Comparison of ENCODE assay signal across 28 mouse cellular contexts in the genomic region with DNA sequence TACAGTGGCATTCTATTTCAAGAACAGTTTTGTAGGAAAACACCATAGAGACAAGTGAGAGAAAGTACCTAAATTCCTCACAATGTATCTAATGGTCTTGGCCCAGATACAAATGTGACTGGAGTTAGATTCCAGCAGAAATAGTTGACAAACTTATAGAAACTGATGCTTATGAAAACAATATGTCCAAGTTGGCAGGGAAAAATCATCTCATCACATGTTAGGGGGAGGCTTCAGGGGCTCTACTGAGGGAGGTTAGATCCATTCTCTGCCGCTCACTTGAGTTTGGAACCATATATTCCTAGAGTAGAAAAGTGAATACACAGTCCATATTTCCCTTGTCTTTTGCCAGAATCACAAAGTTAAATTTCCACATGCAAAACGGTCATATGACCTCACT.
DNase-seq lines count a peak whose midpoint lies in the region; ATAC-seq and TF ChIP-seq lines count a peak whose summit lies in the region.
"Had no signal": no experiment of that assay in that cellular context is flagged by ENCODE, and none has a peak within 500 bp of the region (broad histone marks: within the 10 kb centered on the region; RNA-seq: fewer than 3 reads in every experiment).

No protein-coding gene starts in this region.

- no peaks in the 10 kb centered on the region for H3K27me3 ChIP-seq in intestine, embryonic 14.5 days (replicated peaks; ENCODE audit: control insufficient read depth, insufficient read depth, low read length)
- H3K27me3 ChIP-seq in intestine, postnatal 0 days (replicated peaks; ENCODE audit: control insufficient read depth, insufficient read depth, low read length): no peaks in the 10 kb centered on the region
- no peaks in the 10 kb centered on the region for H3K27me3 ChIP-seq in lung, postnatal 0 days (replicated peaks; ENCODE audit: insufficient read depth, low read length)
- no peaks in the 10 kb centered on the region for H3K27me3 ChIP-seq in stomach, postnatal 0 days (ENCODE audit: control insufficient read depth, insufficient read depth, low read length)
- H3K27me3 ChIP-seq: forebrain, embryonic 12.5 days; heart, embryonic 15.5 days; kidney, embryonic 15.5 days; limb, embryonic 15.5 days; neural tube, embryonic 12.5 days had no signal

- peaks cover 8% of the 10 kb centered on the region; the same call in 1 of the 2 replicates for H3K4me1 ChIP-seq in intestine, embryonic 14.5 days (replicated peaks; ENCODE audit: control insufficient read depth, insufficient read depth, low read length)
- H3K4me1 ChIP-seq in intestine, postnatal 0 days (replicated peaks; ENCODE audit: control insufficient read depth, insufficient read depth, low read length): no peaks in the 10 kb centered on the region
- peaks cover 3% of the 10 kb centered on the region; the same call in 1 of the 2 replicates for H3K4me1 ChIP-seq in lung, postnatal 0 days (ENCODE audit: insufficient read depth, low read depth, low read length)
- H3K4me1 ChIP-seq in embryonic fibroblast, embryonic 13.5 days (ENCODE audit: control insufficient read depth, insufficient read depth, low read length): peaks cover 4% of the 10 kb centered on the region; the same call in 1 of the 2 replicates
- H3K4me1 ChIP-seq in stomach, postnatal 0 days (replicated peaks; ENCODE audit: control insufficient read depth, insufficient read depth): no peaks in the 10 kb centered on the region
- H3K4me1 ChIP-seq: neural tube, embryonic 12.5 days had no signal

- H3K27ac ChIP-seq in intestine, embryonic 14.5 days (ENCODE audit: low read depth): peak overlapping the region; percentile 59; the same call in 1 of the 2 replicates
- H3K27ac ChIP-seq in intestine, postnatal 0 days (ENCODE audit: low read depth, low read length): no peak overlapping the region
- no peak overlapping the region for H3K27ac ChIP-seq in lung, postnatal 0 days (ENCODE audit: low read length)
- peak overlapping the region; percentile 98 for H3K27ac ChIP-seq in embryonic fibroblast, embryonic 13.5 days (ENCODE audit: insufficient read depth, low read length)
- H3K27ac ChIP-seq in stomach, postnatal 0 days (replicated peaks): peak overlapping the region; percentile 80
- H3K27ac ChIP-seq: forebrain, embryonic 12.5 days; hindbrain, embryonic 14.5 days; liver, embryonic 14.5 days; neural tube, embryonic 12.5 days had no signal

- ATAC-seq in intestine, embryonic 14.5 days (replicated peaks; ENCODE audit: low FRiP score, low TSS enrichment, low read depth): no peak
- ATAC-seq in intestine, postnatal 0 days: no peak
- ATAC-seq in lung, postnatal 0 days: no peak
- no peak for ATAC-seq in stomach, postnatal 0 days (ENCODE audit: low FRiP score, low TSS enrichment)
- ATAC-seq: forebrain, postnatal 0 days; midbrain, embryonic 16.5 days had no signal

- no peak for DNase-seq in intestine, embryonic 14.5 days (ENCODE audit: low spot score)
- peak; percentile 7 for DNase-seq in lung, postnatal 0 days (ENCODE audit: low spot score)
- DNase-seq in lung, postnatal 14 days: no peak
- DNase-seq in stomach, postnatal 0 days (ENCODE audit: low spot score): no peak
- no peak for DNase-seq in thymus, postnatal 25 days
- DNase-seq in urinary bladder, postnatal 36 days (ENCODE audit: low spot score in 2 of 2): no peak
- DNase-seq: adrenal gland, postnatal 25 days; cerebellum, adult 18-20 months; cerebellum, postnatal 14 days; forebrain, postnatal 0 days; gastrocnemius, postnatal 14 days; kidney, adult 18-20 months; lung, adult 2 months; right cerebral cortex, adult 18-20 months had no signal

- WGBS in intestine, embryonic 14.5 days: 81% methylated on average over 2 of the region's 2 CpGs
- 79% methylated on average over 2 of the region's 2 CpGs for WGBS in intestine, postnatal 0 days
- WGBS in lung, postnatal 0 days: 47% methylated on average over 2 of the region's 2 CpGs
- WGBS in stomach, postnatal 0 days: 51% methylated on average over 2 of the region's 2 CpGs

- no peaks in the 10 kb centered on the region for H3K36me3 ChIP-seq in intestine, embryonic 14.5 days (ENCODE audit: control insufficient read depth, insufficient read depth, low read length)
- no peaks in the 10 kb centered on the region for H3K36me3 ChIP-seq in intestine, postnatal 0 days (ENCODE audit: control insufficient read depth, insufficient read depth)
- H3K36me3 ChIP-seq in lung, postnatal 0 days (ENCODE audit: insufficient read depth, low read length): no peaks in the 10 kb centered on the region
- no peaks in the 10 kb centered on the region for H3K36me3 ChIP-seq in stomach, postnatal 0 days (ENCODE audit: control insufficient read depth, insufficient read depth, low read length)
- H3K36me3 ChIP-seq: forebrain, embryonic 12.5 days; G1E; heart, embryonic 15.5 days; kidney, embryonic 15.5 days; limb, embryonic 15.5 days; neural tube, embryonic 12.5 days had no signal

- TF ChIP-seq EP300 in lung, postnatal 0 days (IDR thresholded peaks at IDR 0.05): no peak
- TF ChIP-seq EP300 in stomach, postnatal 0 days (optimal IDR thresholded peaks at IDR 0.05): no peak

- no peak overlapping the region for H3K4me2 ChIP-seq in intestine, embryonic 14.5 days (ENCODE audit: low read length)
- H3K4me2 ChIP-seq in intestine, postnatal 0 days (replicated peaks; ENCODE audit: low read depth): no peak overlapping the region
- H3K4me2 ChIP-seq in lung, postnatal 0 days (replicated peaks; ENCODE audit: low read depth, low read length): no peak overlapping the region
- H3K4me2 ChIP-seq in stomach, postnatal 0 days (replicated peaks; ENCODE audit: low read depth): no peak overlapping the region
- H3K4me2 ChIP-seq: forebrain, embryonic 12.5 days; hindbrain, embryonic 14.5 days; midbrain, embryonic 11.5 days; neural tube, embryonic 12.5 days had no signal

- TF ChIP-seq POLR2A in embryonic fibroblast, embryonic 13.5 days (IDR thresholded peaks at IDR 0.05; ENCODE audit: low read depth, low read length): no peak

- H3K9me3 ChIP-seq in intestine, embryonic 14.5 days (ENCODE audit: control insufficient read depth, low read length): no peaks in the 10 kb centered on the region
- no peaks in the 10 kb centered on the region for H3K9me3 ChIP-seq in intestine, postnatal 0 days (ENCODE audit: control insufficient read depth)
- no peaks in the 10 kb centered on the region for H3K9me3 ChIP-seq in lung, postnatal 0 days (ENCODE audit: low read length)
- H3K9me3 ChIP-seq in stomach, postnatal 0 days (ENCODE audit: control insufficient read depth, low read length): no peaks in the 10 kb centered on the region
- H3K9me3 ChIP-seq: forebrain, embryonic 12.5 days; G1E; heart, embryonic 15.5 days; kidney, embryonic 15.5 days; limb, embryonic 15.5 days; neural tube, embryonic 12.5 days had no signal

- no peak for TF ChIP-seq CTCF in intestine, postnatal 0 days (IDR thresholded peaks at IDR 0.05; ENCODE audit: low read depth)
- no peak for TF ChIP-seq CTCF in lung, postnatal 0 days (IDR thresholded peaks at IDR 0.05)
- no peak for TF ChIP-seq CTCF in embryonic fibroblast, embryonic 13.5 days (IDR thresholded peaks at IDR 0.05; ENCODE audit: borderline replicate concordance, insufficient read depth, low read length)
- TF ChIP-seq CTCF in stomach, postnatal 0 days (IDR thresholded peaks at IDR 0.05; ENCODE audit: low read depth): no peak

- H3K4me3 ChIP-seq in intestine, embryonic 14.5 days (ENCODE audit: low read depth, low read length): no peak overlapping the region
- no peak overlapping the region for H3K4me3 ChIP-seq in intestine, postnatal 0 days (ENCODE audit: low read depth, low read length)
- no peak overlapping the region for H3K4me3 ChIP-seq in lung, postnatal 0 days (ENCODE audit: low read depth, low read length)
- H3K4me3 ChIP-seq in embryonic fibroblast, embryonic 13.5 days (ENCODE audit: insufficient read depth, low read length): no peak overlapping the region
- H3K4me3 ChIP-seq in stomach, postnatal 0 days (ENCODE audit: low read depth, low read length): no peak overlapping the region
- H3K4me3 ChIP-seq: erythroblast, embryonic 14.5 days; forebrain, embryonic 12.5 days; heart, embryonic 15.5 days; kidney, embryonic 15.5 days; limb, embryonic 15.5 days; myocyte; neural tube, embryonic 12.5 days had no signal

- H3K9ac ChIP-seq in intestine, embryonic 14.5 days (ENCODE audit: low read length): no peak overlapping the region
- H3K9ac ChIP-seq in intestine, postnatal 0 days (ENCODE audit: low read depth, low read length): no peak overlapping the region
- no peak overlapping the region for H3K9ac ChIP-seq in lung, postnatal 0 days (replicated peaks; ENCODE audit: low read depth)
- no peak overlapping the region for H3K9ac ChIP-seq in stomach, postnatal 0 days (ENCODE audit: low read length)
- H3K9ac ChIP-seq: forebrain, embryonic 12.5 days; forebrain, postnatal 0 days; heart, embryonic 15.5 days; hindbrain, embryonic 14.5 days; kidney, embryonic 15.5 days; limb, embryonic 15.5 days; liver, embryonic 14.5 days; neural tube, embryonic 12.5 days had no signal

Comparison
In these comparisons a context has a peak if more than half of its experiments do, and no peak if none do; other contexts are left out.
1. H3K27ac ChIP-seq: peak in intestine, embryonic 14.5 days (single experiment), embryonic fibroblast, embryonic 13.5 days (single experiment) and stomach, postnatal 0 days (single experiment); none in intestine, postnatal 0 days (single experiment) and lung, postnatal 0 days (single experiment).